Mouse (Mus musculus) heart, adult 2 months (tissue): ENCODE data around the gene Agbl3. TPM values are rescaled to one million over a fixed set of nuclear protein-coding genes. Genes with fewer than 3 reads are reported as not detected.

ENCODE experiments used
- DNase-seq, 2 experiments: peaks; one replicate each; pipeline ENCODE4 v3.0.0; 2021
- H3K27ac ChIP-seq: fragments of 200-600 bp; 2 replicates; pipeline ENCODE4 v1.8.1; 2022
- H3K27me3 ChIP-seq: fragments of 200-500 bp; 2 replicates; pipeline ENCODE4 v1.6.1; 2012; ENCODE audit warnings: mild to moderate bottlenecking, low read length, inconsistent platforms, mixed read lengths; ENCODE audit not compliant: control insufficient read depth, insufficient read depth
- H3K36me3 ChIP-seq: fragments of 200-500 bp; 2 replicates; pipeline ENCODE4 v1.6.1; 2012; ENCODE audit warnings: low read length, inconsistent platforms; ENCODE audit not compliant: control insufficient read depth, insufficient read depth
- H3K4me1 ChIP-seq: fragments of 200-500 bp; 2 replicates; pipeline ENCODE4 v1.6.1; 2011; ENCODE audit warnings: low read length; ENCODE audit not compliant: control insufficient read depth, insufficient read depth
- H3K4me3 ChIP-seq: fragments of 200-600 bp; 2 replicates; pipeline ENCODE4 v1.8.1; 2022
- H3K79me2 ChIP-seq: fragments of 200-500 bp; replicated peaks from 2 replicates; pipeline ENCODE4 v1.6.1; 2012; ENCODE audit warnings: mild to moderate bottlenecking, inconsistent platforms, low read length, moderate library complexity, mixed read lengths; ENCODE audit not compliant: control insufficient read depth, insufficient read depth
- H3K9ac ChIP-seq: fragments of 200-500 bp; 2 replicates; pipeline ENCODE4 v1.6.1; 2012; ENCODE audit warnings: low read depth, mild to moderate bottlenecking, control low read depth, inconsistent platforms, low read length, mixed read lengths
- CTCF ChIP-seq: fragments of 200-600 bp; IDR thresholded peaks from 2 replicates; pipeline ENCODE4 v1.8.1; 2022; ENCODE audit warnings: antibody characterized with exemption, mild to moderate bottlenecking, moderate library complexity
- EP300 ChIP-seq: fragments of 200-500 bp; IDR thresholded peaks from 2 replicates; pipeline ENCODE4 v1.6.1; 2011; ENCODE audit warnings: low read depth, low read length, control low read depth; ENCODE audit not compliant: insufficient read depth
- POLR2A ChIP-seq: fragments of 200-500 bp; IDR thresholded peaks from 2 replicates; pipeline ENCODE4 v1.6.1; 2011; ENCODE audit warnings: mild to moderate bottlenecking, low read depth, low read length, control low read depth; ENCODE audit not compliant: insufficient read depth
- WGBS: fragments of 180-500 bp; shearing (Covaris S2); methylation state at CpG from one replicate; pipeline ENCODE4 v1.1.7; 2018; 5-methylcytosine and 5-hydroxymethylcytosine counted together
- intact Hi-C: fragments of 180-260 bp; cut with DNase I; formaldehyde crosslinking; loops from one replicate; pipeline ENCODE4 v1.15.1; 2025
- polyA plus RNA-seq: library from polyadenylated mRNA; depleted of rRNA; stranded (reverse); fragments of >200 nt; gene quantifications from 2 replicates; pipeline ENCODE4 v1.2.3, GENCODE M21; 2012
- total RNA-seq, 2 experiments: library from RNA; stranded (reverse); gene quantifications; 2 replicates each; pipeline ENCODE4 v1.2.3; 2021

Gene Agbl3
- total and polyA plus RNA-seq, 3 experiments = 2.5 to 3.7 (median 2.6) TPM

DNA sequence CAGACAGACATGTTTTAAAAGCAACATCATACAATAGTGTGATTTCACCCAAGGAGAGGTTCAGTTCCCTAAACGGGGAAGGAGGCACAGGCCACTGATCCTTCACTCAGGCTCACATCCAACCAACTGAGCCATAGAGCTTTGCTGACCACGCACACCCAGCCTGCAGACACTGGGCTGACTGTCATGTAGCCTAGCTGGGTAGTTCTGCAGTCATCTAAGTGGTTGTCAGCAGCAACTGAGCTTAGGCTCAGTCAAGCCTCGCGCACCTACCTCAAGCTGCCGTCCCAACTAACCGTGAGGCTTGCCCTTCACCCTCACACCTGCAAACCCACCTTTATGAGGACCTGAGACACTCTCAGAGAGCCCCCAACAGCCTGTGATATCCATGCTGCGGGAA, 91.7 kb downstream of the Agbl3 start:
- Histone ChIP-seq H3K27ac (peak overlapping the region; percentile 99), H3K9ac (no peak overlapping the region), H3K79me2 (no peaks in the 10 kb centered on the region), H3K36me3 (peaks cover 17% of the 10 kb centered on the region), H3K4me3 (no peak overlapping the region), H3K27me3 (no peaks in the 10 kb centered on the region), H3K4me1 (peaks cover 51% of the 10 kb centered on the region)
- 86% methylated on average over 7 of the region's 7 CpGs for WGBS
- DNase-seq = no peak
- peak; percentile 47 for TF ChIP-seq POLR2A
- TF ChIP-seq CTCF = no peak
- no peak for TF ChIP-seq EP300
- intact Hi-C loops = no loop called here

DNA sequence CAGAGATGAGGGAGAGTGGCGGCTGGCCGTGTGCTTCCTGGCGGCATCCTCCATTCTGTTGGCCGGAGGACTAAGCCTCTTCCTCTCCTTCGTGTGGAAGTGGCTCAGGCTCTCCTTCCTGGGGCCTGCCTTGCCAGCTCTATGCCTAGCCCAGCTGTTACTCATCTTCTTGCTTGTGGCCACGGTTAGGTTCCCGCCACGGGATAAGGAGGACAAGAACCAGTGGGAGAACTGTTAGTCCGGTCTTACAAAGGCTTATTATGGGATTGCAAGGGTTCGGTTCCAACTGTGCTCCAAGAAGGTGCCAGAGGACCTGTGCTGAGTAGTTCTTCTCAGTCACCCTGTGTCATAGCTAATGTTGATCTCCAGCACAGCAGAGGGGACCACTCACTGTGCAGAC, 92.6 kb downstream of the Agbl3 start:
- DNase-seq = no peak
- H3K4me3 ChIP-seq = no peak overlapping the region
- peaks cover 50% of the 10 kb centered on the region for H3K4me1 ChIP-seq
- H3K27me3 ChIP-seq = no peaks in the 10 kb centered on the region
- peak overlapping the region; percentile 13; the same call in 1 of the 2 replicates for H3K9ac ChIP-seq
- H3K36me3 ChIP-seq = peaks cover 17% of the 10 kb centered on the region
- 44% methylated on average over 10 of the region's 10 CpGs for WGBS
- intact Hi-C loops = no loop called here
- no peaks in the 10 kb centered on the region for H3K79me2 ChIP-seq
- H3K27ac ChIP-seq = peak overlapping the region; percentile 99
- TF ChIP-seq POLR2A = no peak
- TF ChIP-seq CTCF = no peak
- no peak for TF ChIP-seq EP300

DNA sequence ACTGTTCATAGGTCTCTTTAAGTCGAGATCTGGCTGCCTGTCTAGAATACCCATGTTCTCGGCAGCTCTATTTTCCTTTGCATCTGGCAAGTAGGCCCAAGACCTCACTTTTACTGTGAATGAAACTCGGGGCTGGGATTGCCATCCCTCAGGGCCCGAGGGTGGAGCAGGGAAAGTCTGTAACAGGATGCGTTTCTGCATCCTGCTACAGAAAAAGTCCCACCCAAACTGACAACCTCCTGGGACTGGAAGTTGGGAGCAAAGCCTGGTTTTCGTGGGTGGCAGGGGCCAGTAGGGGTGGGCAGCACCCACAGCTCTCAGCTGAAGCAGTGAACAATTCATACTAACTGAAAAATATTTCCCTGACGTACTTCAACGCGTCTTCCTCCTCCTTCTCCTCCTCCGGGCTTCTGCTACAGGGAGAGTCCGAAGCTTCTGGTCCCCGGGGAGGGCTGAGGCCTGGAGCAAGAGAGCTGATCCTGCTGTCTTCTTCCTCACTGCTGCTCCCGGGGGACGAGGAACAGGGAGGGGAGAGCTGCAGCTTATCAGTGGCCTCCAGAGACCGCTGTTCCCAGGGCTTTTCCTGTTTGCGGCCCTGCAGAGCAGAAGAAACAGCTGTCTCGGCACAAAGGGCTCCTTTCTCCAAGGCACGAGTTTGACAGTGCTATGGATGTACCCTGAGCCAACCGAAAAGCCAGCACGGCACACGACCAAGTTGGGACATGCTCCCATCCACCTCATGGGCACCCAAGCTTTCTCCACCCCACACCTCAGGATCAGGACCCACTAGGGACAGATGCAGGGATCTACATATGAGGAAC, 94.1 kb downstream of the Agbl3 start:
- WGBS = 26% methylated on average over 21 of the region's 21 CpGs
- peak overlapping the region; percentile 57 for H3K9ac ChIP-seq
- peak; percentile 84 to 91 for DNase-seq
- no peaks in the 10 kb centered on the region for H3K79me2 ChIP-seq
- peaks cover 14% of the 10 kb centered on the region for H3K36me3 ChIP-seq
- peak overlapping the region; percentile 99 for H3K27ac ChIP-seq
- peak overlapping the region; percentile 31 for H3K4me3 ChIP-seq
- no peaks in the 10 kb centered on the region for H3K27me3 ChIP-seq
- intact Hi-C loops = loop anchor here (1.0 kb wide), 1 partner anchor 8 kb away; no protein-coding TSS in a partner anchor
- H3K4me1 ChIP-seq = peaks cover 46% of the 10 kb centered on the region
- peak; percentile 82 for TF ChIP-seq POLR2A
- TF ChIP-seq CTCF = peak; percentile 39
- peak; percentile 96 for TF ChIP-seq EP300

DNA sequence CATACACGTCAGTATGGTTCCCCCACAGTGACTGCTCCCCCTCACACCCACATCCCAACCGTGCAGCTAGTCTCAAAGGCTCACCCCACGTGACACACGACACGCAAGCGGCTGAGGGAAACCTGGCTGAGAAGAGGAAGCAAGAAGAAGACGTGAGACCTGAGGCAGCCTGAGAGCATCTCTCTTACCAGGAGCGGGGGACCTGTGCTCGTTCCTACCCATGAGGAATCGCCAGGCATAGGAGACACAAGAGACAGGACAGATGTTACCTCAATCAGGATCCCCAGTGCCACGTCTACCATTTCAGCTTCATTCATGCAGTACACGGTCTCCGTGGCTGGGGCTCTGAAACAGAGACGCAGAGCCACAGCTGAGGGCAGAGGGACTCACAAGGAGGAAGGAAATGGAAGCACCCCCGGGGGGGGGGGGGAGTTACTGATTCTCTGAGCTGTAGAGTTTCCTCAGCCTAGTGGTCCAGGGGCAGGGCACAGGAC, 95.1 kb downstream of the Agbl3 start:
- intact Hi-C loops = loop anchor here (5.0 kb wide), 1 partner anchor 263 kb away; no protein-coding TSS in a partner anchor
- peaks cover 9% of the 10 kb centered on the region for H3K36me3 ChIP-seq
- H3K4me3 ChIP-seq = peak overlapping the region; percentile 31

DNA sequence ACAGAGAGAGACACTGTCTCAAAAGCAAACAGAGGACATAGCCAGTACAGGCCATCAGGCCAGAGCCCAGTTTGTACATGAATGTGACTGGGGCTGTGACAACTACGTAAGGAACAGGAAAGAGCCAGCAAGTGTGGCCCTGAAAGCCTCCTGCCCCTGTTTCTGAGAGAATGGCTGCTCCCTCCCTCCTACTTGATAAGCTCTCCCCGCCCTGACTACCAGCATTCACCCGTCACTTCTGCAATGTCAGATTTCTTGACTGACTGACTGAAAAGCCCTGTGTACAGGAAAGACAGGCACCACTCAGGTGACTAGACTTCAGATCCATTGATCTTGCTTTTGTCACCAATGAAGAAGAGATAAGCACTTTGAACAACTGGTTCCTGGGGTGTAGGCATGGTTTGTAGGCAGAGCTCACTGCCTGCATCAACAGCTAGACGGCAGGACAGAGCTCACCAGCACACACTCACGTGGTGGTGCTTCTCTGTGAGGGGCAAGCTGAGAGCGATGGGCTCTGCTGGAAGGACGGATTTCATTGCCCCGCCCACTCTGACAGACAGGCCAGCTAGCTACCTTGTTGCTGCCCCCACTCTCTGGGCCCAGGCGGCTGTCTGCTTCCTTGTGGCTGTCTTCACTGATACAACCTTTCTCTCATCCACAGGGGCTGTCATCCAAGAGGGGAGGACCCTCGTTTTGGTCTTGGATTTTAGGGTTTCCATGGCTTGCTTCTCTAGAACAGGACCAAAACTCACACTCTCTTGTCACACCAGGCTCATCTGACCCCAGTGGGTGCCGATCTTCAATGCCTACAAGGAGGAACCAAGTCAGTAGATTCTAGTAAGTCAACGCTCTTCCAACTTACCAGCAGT, 96.0 kb downstream of the Agbl3 start:
- Histone ChIP-seq H3K27me3 (no peaks in the 10 kb centered on the region), H3K27ac (peak overlapping the region; percentile 99), H3K79me2 (no peaks in the 10 kb centered on the region), H3K4me1 (peaks cover 33% of the 10 kb centered on the region), H3K9ac (peak overlapping the region; percentile 57), H3K4me3 (peak overlapping the region; percentile 63; the same call in 1 of the 2 replicates), H3K36me3 (peaks cover 9% of the 10 kb centered on the region)
- TF ChIP-seq POLR2A (no peak), CTCF (0 out of 2 replicates have a peak, but pooled peaks have one; percentile 11), EP300 (no peak)
- WGBS = 52% methylated on average over 12 of the region's 12 CpGs
- DNase-seq = peak in 1 of 2 experiments; percentile 47
- intact Hi-C loops = loop anchor here (2.0 to 5.0 kb wide), 2 partner anchors 13 to 264 kb away; partner anchors contain the start of gene Tmem140

More for the DNA sequence above, 95.1 kb downstream of the Agbl3 start:
- H3K4me1 ChIP-seq = peaks cover 39% of the 10 kb centered on the region
- DNase-seq = peak; percentile 68 to 74
- 44% methylated on average over 15 of the region's 15 CpGs for WGBS
- H3K27ac ChIP-seq = peak overlapping the region; percentile 99
- H3K79me2 ChIP-seq = no peaks in the 10 kb centered on the region
- TF ChIP-seq CTCF (no peak), POLR2A (peak; percentile 52; the same call in 1 of the 2 replicates)
- peak overlapping the region; percentile 57 for H3K9ac ChIP-seq
- H3K27me3 ChIP-seq = no peaks in the 10 kb centered on the region
